Mouse (Mus musculus) ES-E14 (cell line): ENCODE measurements around the gene Tomm7.

ENCODE experiments used
- CHD2 ChIP-seq: IDR thresholded peaks from 2 replicates; pipeline ENCODE4 v1.6.1; 2014; ENCODE audit warnings: mild to moderate bottlenecking, low read depth, low read length, inconsistent platforms
- HCFC1 ChIP-seq: IDR thresholded peaks from 2 replicates; pipeline ENCODE4 v1.6.1; 2012; ENCODE audit warnings: low read length, inconsistent platforms, borderline replicate concordance; ENCODE audit not compliant: insufficient read depth
- MAFK ChIP-seq: IDR thresholded peaks from 2 replicates; pipeline ENCODE4 v1.6.1; 2014; ENCODE audit warnings: mild to moderate bottlenecking, low read depth, low read length, inconsistent platforms; ENCODE audit not compliant: insufficient read depth
- ZC3H11A ChIP-seq: IDR thresholded peaks from 2 replicates; pipeline ENCODE4 v1.6.1; 2012; ENCODE audit warnings: low read depth, mild to moderate bottlenecking, inconsistent platforms, low read length, borderline replicate concordance
- ZNF384 ChIP-seq: IDR thresholded peaks from 2 replicates; pipeline ENCODE4 v1.6.1; 2012; ENCODE audit warnings: low read depth, low read length, inconsistent platforms

DNA sequence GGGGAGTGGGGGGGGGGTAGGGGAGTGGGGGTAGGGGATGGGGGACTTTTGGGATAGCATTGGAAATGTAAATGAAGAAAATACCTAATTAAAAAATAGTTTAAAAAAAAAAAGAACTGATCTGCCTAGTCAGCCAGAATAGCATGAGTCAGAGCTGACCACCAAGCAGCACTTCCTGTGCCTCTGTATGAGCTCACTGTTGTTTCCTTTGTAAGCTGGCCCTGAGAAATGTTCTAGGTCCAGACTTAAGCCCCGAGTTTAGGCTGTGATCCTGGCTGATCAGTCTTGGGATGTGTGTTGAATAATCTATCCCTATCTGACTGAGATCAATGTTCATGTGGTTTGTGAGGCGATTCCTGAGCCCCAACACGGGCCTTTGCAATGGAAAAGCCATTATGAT is 43.1 kb upstream of the Tomm7 start:
- TF ChIP-seq ZC3H11A (no peak), ZNF384 (no peak), HCFC1 (no peak), CHD2 (no peak), MAFK (no peak)
